Mouse (Mus musculus): Measurements from ENCODE around the gene Phf11c. TPM values are rescaled to one million over a fixed set of nuclear protein-coding genes. Genes with fewer than 3 reads are reported as not detected.

The Phf11c gene
- polyA plus RNA-seq (2014; fragmentation: Illumina TruSeq; extraction: RNeasy Lipid Tissue Mini Kit (QIAGEN cat#74804); ENCODE audit: low read depth, low replicate concordance) = 1.6 TPM

GRCm38 (mm10) chr14:59395281-59395680 is at the start of gene Phf11c:
Phf11c (minus strand) TSS chr14:59395381.

GRCm38 (mm10) chr14:59440558-59441471 is 45.6 kb upstream of the Phf11c start, which contains the start of the genes Setdb2 and Cab39l:
Setdb2 (minus strand) TSS chr14:59440884.
Cab39l (plus strand) TSS chr14:59440972.

GRCm38 (mm10) chr14:59365244-59365644 is 29.9 kb downstream of the Phf11c start, which contains the start of gene Phf11d:
Phf11d (minus strand) TSS chr14:59365470.

GRCm38 (mm10) chr14:59341189-59341588 is 54.0 kb downstream of the Phf11c start, which contains the start of gene Phf11b:
Phf11b (minus strand) TSS chr14:59341351.

Other genes starting within 250 kb of the Phf11c start
- gene Gm5142, start 216.6 kb downstream of the Phf11c start, polyA plus RNA-seq (2014; fragmentation: Illumina TruSeq; extraction: RNeasy Lipid Tissue Mini Kit (QIAGEN cat#74804); ENCODE audit: low read depth, low replicate concordance) = 4.2 TPM
- 45.6 TPM for gene Rcbtb1, start 194.2 kb downstream of the Phf11c start, polyA plus RNA-seq (2014; fragmentation: Illumina TruSeq; extraction: RNeasy Lipid Tissue Mini Kit (QIAGEN cat#74804); ENCODE audit: low read depth, low replicate concordance)
- not detected for gene Gm6904, start 135.2 kb downstream of the Phf11c start, polyA plus RNA-seq (2014; fragmentation: Illumina TruSeq; extraction: RNeasy Lipid Tissue Mini Kit (QIAGEN cat#74804); ENCODE audit: low read depth, low replicate concordance)
- 1.1 TPM for gene Phf11a, start 97.9 kb downstream of the Phf11c start, polyA plus RNA-seq (2014; fragmentation: Illumina TruSeq; extraction: RNeasy Lipid Tissue Mini Kit (QIAGEN cat#74804); ENCODE audit: low read depth, low replicate concordance)
- gene Phf11b, start 54.0 kb downstream of the Phf11c start, polyA plus RNA-seq (2014; fragmentation: Illumina TruSeq; extraction: RNeasy Lipid Tissue Mini Kit (QIAGEN cat#74804); ENCODE audit: low read depth, low replicate concordance) = 3.1 TPM
- 8.0 TPM for gene Phf11d, start 29.9 kb downstream of the Phf11c start, polyA plus RNA-seq (2014; fragmentation: Illumina TruSeq; extraction: RNeasy Lipid Tissue Mini Kit (QIAGEN cat#74804); ENCODE audit: low read depth, low replicate concordance)
- gene Setdb2, start 45.5 kb upstream of the Phf11c start, polyA plus RNA-seq (2014; fragmentation: Illumina TruSeq; extraction: RNeasy Lipid Tissue Mini Kit (QIAGEN cat#74804); ENCODE audit: low read depth, low replicate concordance) = 4.9 TPM
- 42.5 TPM for gene Cab39l, start 45.6 kb upstream of the Phf11c start, polyA plus RNA-seq (2014; fragmentation: Illumina TruSeq; extraction: RNeasy Lipid Tissue Mini Kit (QIAGEN cat#74804); ENCODE audit: low read depth, low replicate concordance)
- gene Cdadc1, start 202.6 kb upstream of the Phf11c start, polyA plus RNA-seq (2014; fragmentation: Illumina TruSeq; extraction: RNeasy Lipid Tissue Mini Kit (QIAGEN cat#74804); ENCODE audit: low read depth, low replicate concordance) = 30.3 TPM
- gene Shisa2, start 229.9 kb upstream of the Phf11c start, polyA plus RNA-seq (2014; fragmentation: Illumina TruSeq; extraction: RNeasy Lipid Tissue Mini Kit (QIAGEN cat#74804); ENCODE audit: low read depth, low replicate concordance) = 16.9 TPM

Measured in adipose tissue, adult 10 weeks (tissue).